ENCODE assay signal across 28 mouse cellular contexts in the genomic region with DNA sequence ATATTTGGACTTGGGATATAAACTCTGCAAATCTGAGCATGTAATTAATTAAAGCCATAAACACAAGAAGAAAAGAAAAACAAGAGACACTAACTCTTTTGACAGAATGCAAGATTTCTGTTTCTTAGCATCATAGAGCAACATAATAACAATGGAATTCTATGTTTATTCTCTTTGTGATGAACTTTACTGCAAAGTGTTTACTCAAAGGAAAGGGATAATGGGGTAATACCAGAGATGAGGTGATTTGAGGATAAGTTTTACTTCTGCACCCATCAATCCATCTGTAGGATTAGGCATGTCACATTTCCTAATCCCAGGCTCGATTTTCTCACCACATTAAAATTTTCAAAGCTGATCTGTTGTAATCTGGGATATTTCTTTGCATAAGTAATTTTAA.
"Had no signal": no experiment of that assay in that cellular context is flagged by ENCODE, and none has a peak within 500 bp of the region (broad histone marks: within the 10 kb centered on the region; RNA-seq: fewer than 3 reads in every experiment).

No protein-coding gene starts in this region.

- H3K9me3 ChIP-seq: embryonic facial prominence, embryonic 10.5 days; embryonic facial prominence, embryonic 12.5 days; embryonic facial prominence, embryonic 13.5 days; embryonic facial prominence, embryonic 15.5 days; forebrain, embryonic 10.5 days; forebrain, embryonic 12.5 days; forebrain, embryonic 13.5 days; forebrain, embryonic 15.5 days had no signal

- H3K27ac ChIP-seq: embryonic facial prominence, embryonic 10.5 days; embryonic facial prominence, embryonic 12.5 days; embryonic facial prominence, embryonic 13.5 days; embryonic facial prominence, embryonic 15.5 days; forebrain, embryonic 10.5 days; forebrain, embryonic 12.5 days; forebrain, embryonic 13.5 days; forebrain, embryonic 15.5 days; gastrocnemius, adult 2 months had no signal

- H3K36me3 ChIP-seq: embryonic facial prominence, embryonic 10.5 days; embryonic facial prominence, embryonic 12.5 days; embryonic facial prominence, embryonic 13.5 days; embryonic facial prominence, embryonic 15.5 days; forebrain, embryonic 10.5 days; forebrain, embryonic 12.5 days; forebrain, embryonic 15.5 days had no signal

- ATAC-seq: forebrain, embryonic 13.5 days; forebrain, embryonic 14.5 days; forebrain, embryonic 15.5 days; forebrain, embryonic 16.5 days; forebrain, postnatal 0 days had no signal

- H3K4me3 ChIP-seq: embryonic facial prominence, embryonic 10.5 days; embryonic facial prominence, embryonic 12.5 days; embryonic facial prominence, embryonic 13.5 days; embryonic facial prominence, embryonic 15.5 days; erythroblast, embryonic 14.5 days; forebrain, embryonic 10.5 days; forebrain, embryonic 12.5 days; forebrain, embryonic 13.5 days; forebrain, embryonic 15.5 days; gastrocnemius, adult 2 months had no signal

- H3K4me2 ChIP-seq: embryonic facial prominence, embryonic 12.5 days; embryonic facial prominence, embryonic 13.5 days; embryonic facial prominence, embryonic 15.5 days; forebrain, embryonic 12.5 days; forebrain, embryonic 13.5 days; forebrain, embryonic 15.5 days had no signal

- DNase-seq: cerebellum, adult 2 months; cerebellum, adult 8-10 months; cerebellum, adult 9-10 months; cerebellum, adult 9-11 months; cerebellum, postnatal 10 days; cerebellum, postnatal 14 days; cerebellum, postnatal 25 days; cerebellum, postnatal 36 days; embryo, embryonic 11 days; forebrain, postnatal 0 days; gastrocnemius, adult 2 months; gastrocnemius, postnatal 10 days; gastrocnemius, postnatal 14 days; gastrocnemius, postnatal 25 days; gastrocnemius, postnatal 36 days; heart, adult 11 months; heart, adult 18-20 months had no signal

- H3K4me1 ChIP-seq: embryonic facial prominence, embryonic 10.5 days; embryonic facial prominence, embryonic 12.5 days; embryonic facial prominence, embryonic 13.5 days; embryonic facial prominence, embryonic 15.5 days; forebrain, embryonic 10.5 days; forebrain, embryonic 12.5 days; forebrain, embryonic 13.5 days; forebrain, embryonic 15.5 days had no signal

- H3K9ac ChIP-seq: embryonic facial prominence, embryonic 12.5 days; embryonic facial prominence, embryonic 13.5 days; embryonic facial prominence, embryonic 15.5 days; forebrain, embryonic 12.5 days; forebrain, embryonic 13.5 days; forebrain, embryonic 15.5 days; forebrain, postnatal 0 days had no signal

- H3K27me3 ChIP-seq: embryonic facial prominence, embryonic 12.5 days; embryonic facial prominence, embryonic 13.5 days; embryonic facial prominence, embryonic 15.5 days; forebrain, embryonic 12.5 days; forebrain, embryonic 13.5 days; forebrain, embryonic 15.5 days had no signal
